Mouse (Mus musculus): ENCODE data around the gene Pramef8.

GRCm38 (mm10) chr4:143414121-143414520, 1.9 kb downstream of the Pramef8 start:
- no peak for TF ChIP-seq CHD2 (IDR thresholded peaks at IDR 0.05; ENCODE audit: low read depth, low read length)
- peak; percentile 50; the same call in 1 of the 2 replicates for TF ChIP-seq HCFC1 (IDR thresholded peaks at IDR 0.05; ENCODE audit: borderline replicate concordance, insufficient read depth, low read length)
- no peak for TF ChIP-seq ZNF384 (IDR thresholded peaks at IDR 0.05; ENCODE audit: low read depth, low read length)
- no peak for TF ChIP-seq MAFK (IDR thresholded peaks at IDR 0.05; ENCODE audit: insufficient read depth, low read depth, low read length)

Measured in ES-E14 (cell line).